Mouse (Mus musculus): ENCODE measurements around the gene Cdk17.

The Cdk17 gene

DNA sequence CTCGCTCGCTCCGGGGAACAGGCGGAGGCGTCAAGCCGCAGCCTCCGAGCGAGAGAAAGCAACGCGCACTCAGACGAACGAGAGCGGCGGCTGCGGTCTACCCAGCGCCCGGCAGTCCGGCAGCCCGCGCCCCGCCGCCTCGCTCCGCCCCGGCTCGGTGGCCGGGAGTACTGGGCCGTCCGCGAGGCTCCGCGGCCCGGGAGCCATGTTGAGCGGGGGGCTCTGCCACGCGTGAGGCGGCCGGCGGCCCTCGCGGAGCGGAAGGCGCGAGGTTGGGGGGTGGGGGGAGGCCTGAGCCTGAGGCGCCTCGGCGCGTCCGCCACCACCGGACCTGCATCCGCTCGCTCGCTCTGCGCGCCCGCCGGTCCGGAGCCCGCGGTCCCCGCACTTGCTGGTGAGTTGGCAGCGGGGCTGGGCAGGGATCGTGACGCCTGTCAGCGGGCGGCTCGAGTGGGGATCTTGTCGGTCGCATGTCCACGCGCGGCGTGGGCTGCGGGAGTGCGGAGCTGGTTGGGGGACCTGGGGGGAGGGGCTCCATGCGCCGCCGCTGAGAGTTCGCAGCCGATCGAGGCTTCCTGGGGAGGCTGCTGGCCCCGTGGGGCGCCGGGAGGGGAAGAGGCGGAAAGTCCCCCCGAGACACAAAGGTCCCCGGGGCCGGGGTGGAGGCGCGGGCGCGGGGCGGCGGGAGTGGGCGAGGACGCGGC lies at the start of gene Cdk17:
Gene Cdk17, plus strand, starts transcription at position 69 of the 704 bp plus-strand sequence.
- DNase-seq: peak; percentile 78 to 81

DNA sequence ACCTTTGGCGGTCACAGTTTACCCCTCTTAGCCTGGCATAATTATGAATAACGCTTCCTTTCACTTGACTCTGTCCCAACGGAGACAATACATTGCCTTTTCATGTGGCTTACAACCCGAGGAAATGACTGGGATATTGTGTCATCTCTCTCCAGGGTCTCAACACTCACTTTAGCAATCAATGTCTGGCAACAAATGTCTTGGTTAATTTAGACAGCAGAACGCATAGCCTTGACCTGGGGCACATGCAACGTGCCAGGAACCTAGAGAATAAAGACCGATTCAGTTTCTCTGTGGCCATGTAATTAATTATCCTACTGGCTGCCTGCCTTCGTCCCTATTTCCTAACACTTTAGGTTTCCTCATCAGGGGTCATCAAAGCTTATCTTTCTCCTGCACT lies 49.3 kb upstream of the Cdk17 start:
- no peak for DNase-seq

- DNase-seq: no peak
Observed at GRCm38 (mm10) chr10:93112021-93112420, 48.7 kb upstream of the Cdk17 start.

DNA sequence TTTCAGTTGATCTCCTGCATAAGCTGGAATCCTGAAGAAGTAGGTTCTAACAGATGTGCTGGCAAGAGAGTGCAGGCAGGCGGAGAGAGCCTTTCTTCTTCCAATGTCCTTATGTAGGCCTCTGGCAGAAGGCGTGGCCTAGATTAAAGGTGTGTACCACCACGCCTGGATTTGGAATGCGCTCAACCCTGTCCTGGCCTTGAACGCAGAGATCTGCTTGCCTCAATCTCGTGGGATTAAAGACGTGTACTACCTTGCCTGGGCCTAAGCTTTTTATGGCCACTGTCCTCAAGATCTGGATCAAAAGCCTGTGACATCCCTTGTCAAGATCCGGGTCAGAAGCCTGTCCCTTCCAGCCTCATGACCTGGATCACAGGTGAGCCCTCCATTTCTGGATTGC lies 46.7 kb upstream of the Cdk17 start:
- DNase-seq: no peak

GRCm38 (mm10) chr10:93114782-93115181 lies 45.9 kb upstream of the Cdk17 start:
- DNase-seq: no peak

GRCm38 (mm10) chr10:93115743-93116142 lies 44.9 kb upstream of the Cdk17 start:
- no peak for DNase-seq

DNA sequence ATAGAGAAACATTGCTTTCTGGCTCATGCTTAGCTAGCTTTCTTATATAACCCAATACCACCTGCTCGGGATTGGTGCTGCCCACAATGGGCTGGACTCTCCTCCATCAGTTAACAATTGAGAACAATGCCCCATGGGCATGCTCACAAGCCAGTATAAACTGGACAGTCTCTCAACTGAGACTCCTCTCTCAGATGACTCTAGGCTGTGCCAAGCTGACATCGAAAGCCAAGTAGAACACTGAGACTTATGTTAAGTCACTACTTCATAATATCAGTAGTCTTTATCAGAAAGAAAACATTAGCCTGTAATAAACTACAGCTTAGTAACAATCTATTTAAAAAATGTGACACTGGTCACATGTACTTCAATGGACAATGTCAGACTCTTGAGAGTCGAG lies 44.0 kb upstream of the Cdk17 start:
- no peak for DNase-seq

GRCm38 (mm10) chr10:93119809-93120208 lies 40.9 kb upstream of the Cdk17 start:
- DNase-seq: no peak

DNA sequence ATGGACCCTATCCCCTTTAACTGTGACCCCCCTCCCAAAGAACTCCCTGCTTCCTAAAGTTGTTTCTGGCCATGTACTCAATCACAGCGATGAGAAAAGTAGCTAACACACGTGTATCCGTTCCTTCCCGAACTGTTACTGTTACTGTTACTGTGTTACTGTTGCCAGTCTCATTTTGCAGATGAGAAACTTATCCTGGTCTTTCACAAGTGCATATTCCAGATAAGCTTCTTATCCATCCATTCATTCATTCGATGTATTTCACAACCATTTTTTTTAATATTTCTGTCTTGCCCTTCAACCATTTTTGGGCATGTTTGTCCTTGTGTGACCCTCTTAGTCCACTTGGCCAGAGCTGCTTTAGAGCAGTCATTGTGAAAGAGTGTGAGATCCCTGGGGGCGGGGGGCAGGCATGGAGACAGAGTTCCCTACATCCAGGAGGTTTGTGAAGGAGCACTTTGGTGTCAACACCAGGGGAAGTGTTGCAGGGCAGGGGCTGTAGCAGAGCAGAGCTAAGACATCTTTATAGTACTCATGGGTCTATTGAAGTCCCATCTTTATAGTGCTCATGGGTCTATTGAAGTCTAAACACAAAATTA lies 39.3 kb upstream of the Cdk17 start:
- DNase-seq: no peak

- DNase-seq: no peak
Observed at GRCm38 (mm10) chr10:93122399-93123184, 38.1 kb upstream of the Cdk17 start.

GRCm38 (mm10) chr10:93123310-93123709 lies 37.4 kb upstream of the Cdk17 start:
- no peak for DNase-seq

GRCm38 (mm10) chr10:93123957-93124613 lies 36.6 kb upstream of the Cdk17 start:
- no peak for DNase-seq

- no peak for DNase-seq
Observed at GRCm38 (mm10) chr10:93126025-93126424, 34.6 kb upstream of the Cdk17 start.

- no peak for DNase-seq
Observed at GRCm38 (mm10) chr10:93128566-93128965, 32.1 kb upstream of the Cdk17 start.

GRCm38 (mm10) chr10:93129345-93129744 lies 31.3 kb upstream of the Cdk17 start:
- DNase-seq: no peak

GRCm38 (mm10) chr10:93129904-93130455 lies 30.7 kb upstream of the Cdk17 start:
- no peak for DNase-seq

DNA sequence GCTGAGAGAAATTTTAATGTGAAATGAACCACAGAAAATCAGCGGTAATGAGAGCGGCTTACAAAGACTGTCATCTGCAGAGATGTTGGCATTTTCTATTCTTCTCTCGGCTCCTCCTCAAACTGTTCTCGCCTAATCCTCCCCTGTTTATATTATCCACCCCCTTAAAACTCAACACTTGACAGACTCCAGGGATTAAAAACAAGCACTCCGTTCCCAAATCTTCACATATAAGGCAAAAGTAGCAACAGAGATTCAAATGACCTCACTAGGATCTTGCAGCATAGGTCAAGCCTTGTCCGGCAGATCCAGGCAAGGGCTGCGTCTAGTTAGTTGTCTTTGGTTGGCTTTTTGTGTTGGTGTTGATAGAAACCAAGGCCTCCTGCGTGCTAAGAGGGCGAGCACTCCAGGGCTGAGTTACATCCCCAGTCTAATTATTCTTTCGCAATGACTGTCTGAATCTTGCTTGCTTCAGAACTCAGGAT lies 30.2 kb upstream of the Cdk17 start:
- no peak for DNase-seq

- DNase-seq: no peak
Observed at GRCm38 (mm10) chr10:93131865-93132566, 28.7 kb upstream of the Cdk17 start.

- DNase-seq: no peak
Observed at GRCm38 (mm10) chr10:93138730-93139129, 21.9 kb upstream of the Cdk17 start.

DNA sequence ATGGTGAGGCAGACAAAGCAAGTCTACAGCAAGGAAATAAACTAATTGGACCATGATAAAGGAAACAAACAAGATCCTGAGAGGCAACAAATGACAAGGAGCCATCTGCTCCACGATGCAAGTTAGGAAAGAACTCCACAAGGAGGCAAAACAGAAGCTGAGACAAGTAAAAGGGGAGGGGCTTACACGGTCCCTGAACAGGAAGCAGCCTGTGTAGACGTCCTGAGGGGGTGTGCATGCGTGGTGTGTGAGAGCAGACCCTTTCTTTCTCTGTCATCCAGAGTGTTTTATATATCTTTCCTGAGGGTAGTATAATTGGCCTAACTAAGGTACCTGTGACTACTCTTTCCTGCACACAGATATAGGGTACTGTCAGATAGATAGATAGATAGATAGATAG lies 19.9 kb upstream of the Cdk17 start:
- no peak for DNase-seq

- DNase-seq: no peak
Observed at GRCm38 (mm10) chr10:93142600-93143284, 17.9 kb upstream of the Cdk17 start.
